Mouse (Mus musculus) lung, postnatal 0 days (tissue): ENCODE results near the gene Gm21962. TPM values are rescaled to one million over a fixed set of nuclear protein-coding genes. Genes with fewer than 3 reads are reported as not detected.

Experiments used
- ATAC-seq: fragments of 200-750 bp; cut with Nextera tagmentation; 2 replicates; pipeline ENCODE4 v1.8.0; 2017; ENCODE audit warnings: moderate library complexity
- DNase-seq: peaks from one replicate; pipeline ENCODE4 v3.0.0-alpha.2; 2016; ENCODE audit warnings: low spot score
- H3K27ac ChIP-seq: fragments of 300-500 bp; sonication (generic); 2 replicates; pipeline ENCODE4 v1.5.1; 2014; ENCODE audit warnings: antibody characterized with exemption, mild to moderate bottlenecking, low read length, mixed read lengths
- H3K27me3 ChIP-seq: fragments of 300-500 bp; sonication (generic); replicated peaks from 2 replicates; pipeline ENCODE4 v1.6.1; 2014; ENCODE audit warnings: low read length, mixed read lengths; ENCODE audit not compliant: insufficient read depth
- H3K36me3 ChIP-seq: fragments of 300-500 bp; sonication (generic); 2 replicates; pipeline ENCODE4 v1.6.1; 2014; ENCODE audit warnings: low read length, mixed read lengths; ENCODE audit not compliant: insufficient read depth
- H3K4me1 ChIP-seq: fragments of 300-500 bp; sonication (generic); 2 replicates; pipeline ENCODE4 v1.6.1; 2014; ENCODE audit warnings: antibody characterized with exemption, low read depth, low read length, mixed read lengths; ENCODE audit not compliant: insufficient read depth
- H3K4me2 ChIP-seq: fragments of 300-500 bp; sonication (generic); replicated peaks from 2 replicates; pipeline ENCODE4 v1.6.1; 2014; ENCODE audit warnings: low read depth, mild to moderate bottlenecking, low read length, moderate library complexity, mixed read lengths
- H3K4me3 ChIP-seq: fragments of 300-500 bp; sonication (generic); 2 replicates; pipeline ENCODE4 v1.5.1; 2014; ENCODE audit warnings: low read depth, low read length
- H3K9ac ChIP-seq: fragments of 300-500 bp; sonication (generic); replicated peaks from 2 replicates; pipeline ENCODE4 v1.6.1; 2014; ENCODE audit warnings: low read depth, mild to moderate bottlenecking
- H3K9me3 ChIP-seq: fragments of 300-500 bp; sonication (generic); 2 replicates; pipeline ENCODE4 v1.6.1; 2016; ENCODE audit warnings: low read length, mixed read lengths
- CTCF ChIP-seq: IDR thresholded peaks from 2 replicates; pipeline ENCODE4 v1.5.1; 2016; ENCODE audit warnings: antibody characterized with exemption, mild to moderate bottlenecking
- EP300 ChIP-seq: IDR thresholded peaks from 2 replicates; pipeline ENCODE4 v1.6.1; 2016; ENCODE audit warnings: antibody characterized with exemption, mild to moderate bottlenecking, control low read depth
- WGBS: fragments of 180-500 bp; shearing (Covaris S2); extraction: QIAGEN DNeasy Blood & Tissue Kit; methylation state at CpG from one replicate; pipeline ENCODE4 v1.1.7; 2014; 5-methylcytosine and 5-hydroxymethylcytosine counted together
- polyA plus RNA-seq: library from polyadenylated mRNA; unstranded; fragments of >200 nt; fragmentation: Nextera tagmentation; extraction: Ambion mirVana; gene quantifications from 2 replicates; pipeline ENCODE4 v1.2.1, GENCODE M21; 2015

The Gm21962 gene
- polyA plus RNA-seq, 1 experiment from 2014 or later, result not detected

DNA sequence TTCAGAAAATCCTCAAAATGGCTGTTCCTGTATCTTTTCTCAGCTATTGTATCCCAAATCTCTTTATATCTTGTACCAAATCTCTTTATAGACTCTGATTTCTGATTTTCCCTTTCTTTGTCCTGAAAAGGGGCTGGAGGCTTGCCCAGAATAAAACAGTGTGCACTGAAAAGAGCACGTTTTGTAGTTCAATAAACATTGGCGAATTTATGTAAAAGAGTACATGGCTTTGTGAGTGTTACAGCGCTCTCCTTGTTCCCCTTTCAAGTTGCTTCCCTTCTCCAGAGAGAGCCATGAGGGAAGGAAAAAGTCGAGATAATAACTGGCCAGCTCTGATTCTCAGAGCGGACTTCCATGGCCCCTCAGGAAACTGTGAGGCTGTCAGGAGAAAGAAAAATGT is 22.2 kb upstream of the Gm21962 start:
- no peak overlapping the region for H3K4me2 ChIP-seq
- 58% methylated on average over 5 of the region's 5 CpGs for WGBS
- H3K9me3 ChIP-seq, result no peaks in the 10 kb centered on the region
- H3K36me3 ChIP-seq, result no peaks in the 10 kb centered on the region
- H3K4me1 ChIP-seq, result no peaks in the 10 kb centered on the region
- DNase-seq, result no peak
- no peak for ATAC-seq
- no peak overlapping the region for H3K27ac ChIP-seq
- no peaks in the 10 kb centered on the region for H3K27me3 ChIP-seq
- H3K4me3 ChIP-seq, result no peak overlapping the region
- TF ChIP-seq EP300 (no peak), CTCF (no peak)
- no peak overlapping the region for H3K9ac ChIP-seq

DNA sequence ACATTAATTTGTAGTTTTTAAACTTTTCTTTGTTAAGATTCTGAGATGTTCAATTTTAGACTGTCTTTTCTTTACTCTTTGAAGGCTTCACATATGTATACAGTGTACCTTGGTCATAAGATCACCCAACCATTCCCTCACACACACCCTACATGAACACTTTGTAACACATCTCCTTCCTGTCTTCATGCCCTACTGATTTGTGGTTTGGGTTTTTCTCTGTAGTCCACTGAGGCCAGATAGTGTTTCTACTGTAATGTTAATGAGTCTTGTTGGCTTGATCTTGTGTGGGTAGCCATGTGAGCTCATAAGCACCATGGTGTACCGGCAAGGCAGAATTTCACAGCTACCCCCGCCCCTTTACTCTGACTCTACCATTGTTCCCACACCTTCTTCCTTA is 18.5 kb upstream of the Gm21962 start:
- no peak overlapping the region for H3K9ac ChIP-seq

DNA sequence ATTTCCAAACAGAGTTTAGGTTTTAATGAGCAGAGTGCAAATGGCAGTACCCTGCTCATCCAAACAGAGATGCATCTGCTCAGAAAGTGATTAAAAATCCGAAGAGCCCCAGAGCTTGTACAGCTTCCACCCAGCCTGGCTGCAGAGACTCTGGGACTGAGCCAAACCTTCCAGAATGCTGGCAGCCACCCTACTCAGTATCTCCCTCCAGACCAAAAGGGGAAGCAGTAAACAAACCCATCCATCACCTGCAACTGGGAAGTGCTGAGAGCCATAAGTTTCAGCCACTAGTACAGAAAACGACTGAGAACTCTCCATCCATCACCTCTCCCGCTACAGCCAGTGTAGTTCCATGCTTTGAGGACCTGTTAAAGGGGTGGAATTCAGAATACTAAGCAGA is 9.6 kb downstream of the Gm21962 start:
- TF ChIP-seq CTCF (no peak), EP300 (no peak)
- H3K9me3 ChIP-seq, result no peaks in the 10 kb centered on the region
- H3K36me3 ChIP-seq, result no peaks in the 10 kb centered on the region
- H3K4me3 ChIP-seq, result no peak overlapping the region
- DNase-seq, result peak; percentile 25
- H3K27me3 ChIP-seq, result no peaks in the 10 kb centered on the region
- H3K4me1 ChIP-seq, result no peaks in the 10 kb centered on the region
- no peak overlapping the region for H3K27ac ChIP-seq
- 3% methylated on average over 3 of the region's 3 CpGs for WGBS
- H3K4me2 ChIP-seq, result no peak overlapping the region
- 0 out of 2 replicates have a peak, but pooled peaks have one; percentile 16 for ATAC-seq
- H3K9ac ChIP-seq, result no peak overlapping the region

More for the DNA sequence above, 18.5 kb upstream of the Gm21962 start:
- no peaks in the 10 kb centered on the region for H3K9me3 ChIP-seq
- H3K4me1 ChIP-seq, result no peaks in the 10 kb centered on the region
- 93% methylated on average over 2 of the region's 2 CpGs for WGBS
- no peak overlapping the region for H3K27ac ChIP-seq
- ATAC-seq (no peak), DNase-seq (no peak)
- TF ChIP-seq EP300 (no peak), CTCF (no peak)
- no peak overlapping the region for H3K4me3 ChIP-seq
- no peaks in the 10 kb centered on the region for H3K27me3 ChIP-seq
- H3K36me3 ChIP-seq, result no peaks in the 10 kb centered on the region
- no peak overlapping the region for H3K4me2 ChIP-seq

DNA sequence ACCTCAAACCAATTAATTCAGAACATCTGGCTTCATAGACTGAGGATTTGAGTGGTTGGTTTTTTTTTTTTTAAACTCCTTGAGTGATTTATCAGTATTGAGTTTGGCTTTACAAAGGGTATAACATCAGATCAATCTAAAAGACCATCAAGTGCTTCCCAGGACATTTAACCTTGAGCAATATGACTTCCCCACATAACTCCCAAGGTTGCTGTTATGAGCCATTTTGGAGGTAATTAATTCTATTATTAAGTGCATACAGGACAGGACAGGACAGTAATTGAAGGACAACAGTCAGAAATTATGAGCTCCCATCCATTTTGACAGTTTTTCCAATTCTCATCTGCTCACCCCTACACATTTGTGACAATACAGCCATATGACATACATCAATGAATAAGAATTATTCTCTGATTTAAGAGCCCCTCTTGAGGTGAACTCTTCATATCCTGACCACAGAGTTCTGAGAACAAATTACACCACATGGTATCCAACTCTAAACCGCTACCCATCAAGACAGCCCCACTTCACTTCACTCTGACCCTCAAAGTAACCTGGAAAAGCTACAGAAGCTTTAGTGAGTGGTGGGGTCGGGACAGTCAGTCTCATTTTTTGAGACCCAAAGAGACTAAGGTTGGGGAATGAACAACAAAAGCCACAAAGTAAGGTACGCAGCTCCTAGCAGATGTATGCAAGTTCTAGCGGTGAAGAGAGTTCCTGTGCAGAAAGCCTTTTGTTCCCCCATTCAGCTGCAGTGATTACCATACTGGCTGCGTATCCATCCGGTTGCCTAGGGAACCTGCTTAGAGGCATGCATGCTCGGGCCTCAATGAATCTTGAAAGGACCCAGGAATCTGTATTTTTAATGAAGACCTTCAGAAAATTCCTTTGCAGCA is 11.8 kb downstream of the Gm21962 start:
- no peak overlapping the region for H3K9ac ChIP-seq
- WGBS, result 44% methylated on average over 7 of the region's 7 CpGs
- TF ChIP-seq EP300, result no peak
- TF ChIP-seq CTCF, result no peak
- no peak for DNase-seq
- ATAC-seq, result no peak
- no peak overlapping the region for H3K27ac ChIP-seq
- H3K27me3 ChIP-seq, result no peaks in the 10 kb centered on the region
- no peaks in the 10 kb centered on the region for H3K4me1 ChIP-seq
- no peaks in the 10 kb centered on the region for H3K9me3 ChIP-seq
- no peak overlapping the region for H3K4me3 ChIP-seq
- no peaks in the 10 kb centered on the region for H3K36me3 ChIP-seq
- H3K4me2 ChIP-seq, result no peak overlapping the region

DNA sequence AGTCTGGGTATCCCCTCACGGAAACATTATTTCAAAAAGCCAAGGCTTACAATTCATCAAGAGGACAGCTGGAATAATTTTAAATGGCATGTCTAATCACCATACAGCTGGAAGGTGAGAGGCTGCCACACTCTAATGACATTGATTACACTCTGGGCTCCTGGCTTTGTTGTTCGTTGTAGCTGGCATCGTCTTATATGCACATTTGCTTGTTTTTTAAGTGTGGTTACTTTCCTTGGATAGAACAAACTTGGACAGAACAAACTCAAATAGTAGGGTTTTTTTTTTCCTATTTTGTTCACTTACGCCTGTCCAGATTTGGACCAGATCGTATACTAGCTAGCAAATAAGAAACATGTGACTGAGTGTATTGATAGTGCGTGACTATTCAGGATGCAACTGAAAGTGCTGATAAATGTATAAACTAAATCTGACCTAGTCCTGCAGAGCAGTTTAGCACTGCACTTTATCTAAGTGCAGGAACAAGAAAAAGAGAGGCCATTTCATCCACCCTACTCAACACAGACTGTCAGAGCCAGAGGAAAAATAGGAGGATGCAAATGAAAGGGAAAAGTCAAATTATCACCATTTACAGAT is 12.6 kb downstream of the Gm21962 start:
- Histone ChIP-seq H3K9ac (no peak overlapping the region), H3K4me2 (no peak overlapping the region), H3K36me3 (no peaks in the 10 kb centered on the region), H3K27me3 (no peaks in the 10 kb centered on the region), H3K9me3 (no peaks in the 10 kb centered on the region), H3K27ac (no peak overlapping the region), H3K4me1 (no peaks in the 10 kb centered on the region), H3K4me3 (no peak overlapping the region)
- no peak for TF ChIP-seq EP300
- TF ChIP-seq CTCF, result no peak
- ATAC-seq (no peak), DNase-seq (no peak)
- whole genome bisulfite sequencing, result 55% methylated on average over 6 of the region's 6 CpGs

DNA sequence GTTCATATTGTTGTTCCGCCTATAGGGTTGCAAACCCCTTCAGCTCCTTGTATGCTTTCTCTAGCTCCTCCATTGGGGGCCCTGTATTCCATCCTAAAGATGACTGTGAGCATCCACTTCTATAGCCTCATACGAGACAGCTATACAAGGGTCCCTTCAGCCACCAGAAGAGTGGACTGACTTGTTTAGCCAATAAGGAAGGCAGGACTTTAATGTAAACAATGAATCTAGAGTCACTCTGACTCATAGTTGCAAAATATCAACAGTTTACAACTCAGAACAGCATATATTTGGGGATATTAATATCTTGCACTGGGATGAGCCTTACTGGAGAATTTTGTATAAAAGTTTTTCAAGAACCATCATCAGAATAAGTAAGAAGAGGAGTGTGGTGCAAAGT is 15.6 kb downstream of the Gm21962 start:
- TF ChIP-seq CTCF, result no peak
- TF ChIP-seq EP300, result no peak
- WGBS, result 72% methylated on average over 2 of the region's 2 CpGs
- ATAC-seq, result no peak

More for the DNA sequence above, 15.6 kb downstream of the Gm21962 start:
- Histone ChIP-seq H3K9me3 (no peaks in the 10 kb centered on the region), H3K4me1 (no peaks in the 10 kb centered on the region), H3K27me3 (no peaks in the 10 kb centered on the region), H3K4me3 (no peak overlapping the region), H3K9ac (no peak overlapping the region), H3K36me3 (no peaks in the 10 kb centered on the region), H3K4me2 (no peak overlapping the region), H3K27ac (no peak overlapping the region)
- no peak for DNase-seq
